Comparison of ENCODE assay signal across 10 mouse cellular contexts in genomic region chr2:167930975-167931374, GRCm38 (mm10). TPM values are rescaled to one million over a fixed set of nuclear protein-coding genes. Genes with fewer than 3 reads are reported as not detected.
A peak's percentile ranks its signal among the peaks of the same experiment; 100 is the strongest.
DNase-seq lines count a peak whose midpoint lies in the region; ATAC-seq and TF ChIP-seq lines count a peak whose summit lies in the region.
"Had no signal": no experiment of that assay in that cellular context is flagged by ENCODE, and none has a peak within 500 bp of the region (broad histone marks: within the 10 kb centered on the region; RNA-seq: fewer than 3 reads in every experiment).

No protein-coding gene starts in this region.

- no peaks in the 10 kb centered on the region for H3K27me3 ChIP-seq in heart, embryonic 12.5 days (replicated peaks)
- no peaks in the 10 kb centered on the region for H3K27me3 ChIP-seq in neural tube, embryonic 12.5 days (replicated peaks)
- no peaks in the 10 kb centered on the region for H3K27me3 ChIP-seq in intestine, postnatal 0 days (replicated peaks; ENCODE audit: control insufficient read depth, insufficient read depth, low read length)
- H3K27me3 ChIP-seq in stomach, postnatal 0 days (ENCODE audit: control insufficient read depth, insufficient read depth, low read length) = no peaks in the 10 kb centered on the region

- peak overlapping the region; percentile 97 for H3K9ac ChIP-seq in heart, embryonic 12.5 days
- no peak overlapping the region for H3K9ac ChIP-seq in neural tube, embryonic 12.5 days
- H3K9ac ChIP-seq in intestine, postnatal 0 days (ENCODE audit: low read depth, low read length) = 0 out of 2 replicates have a peak overlapping the region, but pooled peaks have one; percentile 94
- H3K9ac ChIP-seq in stomach, postnatal 0 days (ENCODE audit: low read length) = no peak overlapping the region

- no peak for TF ChIP-seq EP300 in stomach, postnatal 0 days (optimal IDR thresholded peaks at IDR 0.05)

- H3K36me3 ChIP-seq in heart, embryonic 12.5 days = no peaks in the 10 kb centered on the region
- no peaks in the 10 kb centered on the region for H3K36me3 ChIP-seq in neural tube, embryonic 12.5 days
- H3K36me3 ChIP-seq in intestine, postnatal 0 days (ENCODE audit: control insufficient read depth, insufficient read depth) = no peaks in the 10 kb centered on the region
- no peaks in the 10 kb centered on the region for H3K36me3 ChIP-seq in stomach, postnatal 0 days (ENCODE audit: control insufficient read depth, insufficient read depth, low read length)

- 94% methylated on average over 3 of the region's 3 CpGs for WGBS in heart, embryonic 12.5 days
- 98% methylated on average over 3 of the region's 3 CpGs for WGBS in neural tube, embryonic 12.5 days
- 94% methylated on average over 3 of the region's 3 CpGs for WGBS in intestine, postnatal 0 days
- WGBS in stomach, postnatal 0 days = 96% methylated on average over 3 of the region's 3 CpGs

- H3K4me3 ChIP-seq in heart, embryonic 12.5 days = peak overlapping the region; percentile 93; the same call in 1 of the 2 replicates
- no peak overlapping the region for H3K4me3 ChIP-seq in neural tube, embryonic 12.5 days
- peak overlapping the region; percentile 90; the same call in 1 of the 2 replicates for H3K4me3 ChIP-seq in intestine, postnatal 0 days (ENCODE audit: low read depth, low read length)
- H3K4me3 ChIP-seq in stomach, postnatal 0 days (ENCODE audit: low read depth, low read length) = no peak overlapping the region

- peaks cover 31% of the 10 kb centered on the region for H3K4me1 ChIP-seq in heart, embryonic 12.5 days (replicated peaks)
- peaks cover 34% of the 10 kb centered on the region for H3K4me1 ChIP-seq in neural tube, embryonic 12.5 days
- peaks cover 5% of the 10 kb centered on the region; the same call in 1 of the 2 replicates for H3K4me1 ChIP-seq in intestine, postnatal 0 days (replicated peaks; ENCODE audit: control insufficient read depth, insufficient read depth, low read length)
- no peaks in the 10 kb centered on the region for H3K4me1 ChIP-seq in stomach, postnatal 0 days (replicated peaks; ENCODE audit: control insufficient read depth, insufficient read depth)

- no peak overlapping the region for H3K27ac ChIP-seq in heart, embryonic 12.5 days (ENCODE audit: poor library complexity, severe bottlenecking)
- no peak overlapping the region for H3K27ac ChIP-seq in neural tube, embryonic 12.5 days
- no peak overlapping the region for H3K27ac ChIP-seq in intestine, postnatal 0 days (ENCODE audit: low read depth, low read length)
- no peak overlapping the region for H3K27ac ChIP-seq in stomach, postnatal 0 days (replicated peaks)

- no peak for ATAC-seq in heart, embryonic 12.5 days (ENCODE audit: insufficient number of reproducible peaks, low FRiP score)
- no peak for ATAC-seq in neural tube, embryonic 12.5 days (ENCODE audit: low FRiP score, low read depth)
- ATAC-seq in intestine, postnatal 0 days = no peak
- ATAC-seq in stomach, postnatal 0 days (ENCODE audit: low FRiP score, low TSS enrichment) = no peak

- H3K4me2 ChIP-seq in heart, embryonic 12.5 days = peak overlapping the region; percentile 93
- peak overlapping the region; percentile 77 for H3K4me2 ChIP-seq in neural tube, embryonic 12.5 days (replicated peaks)
- no peak overlapping the region for H3K4me2 ChIP-seq in intestine, postnatal 0 days (replicated peaks; ENCODE audit: low read depth)
- peak overlapping the region; percentile 61; the same call in 1 of the 2 replicates for H3K4me2 ChIP-seq in stomach, postnatal 0 days (replicated peaks; ENCODE audit: low read depth)

- DNase-seq in heart, postnatal 4 days = no peak
- DNase-seq in neural tube, embryonic 10.5 days (ENCODE audit: extremely low spot score, low spot score) = no peak
- DNase-seq in stomach, postnatal 0 days (ENCODE audit: low spot score) = no peak
- no peak for DNase-seq in kidney, postnatal 14 days
- no peak for DNase-seq in cerebellum, postnatal 10 days
- DNase-seq: kidney, postnatal 10 days; right cerebral cortex, postnatal 4 days had no signal

- no peak for TF ChIP-seq CTCF in intestine, postnatal 0 days (IDR thresholded peaks at IDR 0.05; ENCODE audit: low read depth)
- no peak for TF ChIP-seq CTCF in stomach, postnatal 0 days (IDR thresholded peaks at IDR 0.05; ENCODE audit: low read depth)

- no peaks in the 10 kb centered on the region for H3K9me3 ChIP-seq in heart, embryonic 12.5 days (replicated peaks)
- no peaks in the 10 kb centered on the region for H3K9me3 ChIP-seq in neural tube, embryonic 12.5 days
- no peaks in the 10 kb centered on the region for H3K9me3 ChIP-seq in intestine, postnatal 0 days (ENCODE audit: control insufficient read depth)
- H3K9me3 ChIP-seq in stomach, postnatal 0 days (ENCODE audit: control insufficient read depth, low read length) = no peaks in the 10 kb centered on the region

RNA-seq across cellular contexts. Expression of gene Ptpn1, which starts 0.9 kb away (rescaled TPM):
- 59.5 and 63.3 TPM in 2 replicates for polyA plus RNA-seq in heart, embryonic 12.5 days (2016; fragmentation: Nextera tagmentation; extraction: Ambion mirVana)
- 10 to 100 TPM; 37.7 to 38.1 TPM for total RNA-seq in heart, postnatal 4 days (2021)
- polyA plus RNA-seq in neural tube, embryonic 12.5 days (2016; fragmentation: Nextera tagmentation; extraction: Ambion mirVana) = 118 and 130 TPM in 2 replicates
- 30.5 and 33.5 TPM in 2 replicates for polyA plus RNA-seq in intestine, postnatal 0 days (2015; fragmentation: Nextera tagmentation; extraction: Ambion mirVana)
- 51.1 and 51.3 TPM in 2 replicates for polyA plus RNA-seq in stomach, postnatal 0 days (2015; fragmentation: Nextera tagmentation; extraction: Ambion mirVana)

Comparison
In these comparisons a context has a peak if more than half of its experiments do, and no peak if none do; other contexts are left out.
1. H3K4me3 ChIP-seq: peak in heart, embryonic 12.5 days (single experiment) and intestine, postnatal 0 days (single experiment); none in neural tube, embryonic 12.5 days (single experiment) and stomach, postnatal 0 days (single experiment).
2. H3K9ac ChIP-seq: peak in heart, embryonic 12.5 days (single experiment) and intestine, postnatal 0 days (single experiment); none in neural tube, embryonic 12.5 days (single experiment) and stomach, postnatal 0 days (single experiment).